Mouse (Mus musculus) CH12.LX (cell line): Measurements from ENCODE around the gene Rpgrip1. TPM values are rescaled to one million over a fixed set of nuclear protein-coding genes. Genes with fewer than 3 reads are reported as not detected.

ENCODE experiments used
- DNase-seq: peaks from one replicate; pipeline ENCODE4 v3.0.0-alpha.2; 2013; ENCODE audit errors: extremely low read depth
- H3K27ac ChIP-seq: 2 replicates; pipeline ENCODE4 v1.5.1; 2012; ENCODE audit warnings: low read depth, mild to moderate bottlenecking, control low read depth, moderate library complexity; ENCODE audit not compliant: insufficient read depth
- H3K27me3 ChIP-seq: replicated peaks from 2 replicates; pipeline ENCODE3; 2012; ENCODE audit warnings: inconsistent platforms
- H3K36me3 ChIP-seq, 2 experiments: replicated peaks in 1 of 2; 2 replicates each; pipeline versions ENCODE3 to v1.6.1; 2012; ENCODE audit warnings: inconsistent platforms in 1 of 2, low read length in 1 of 2, mild to moderate bottlenecking in 1 of 2, mixed read lengths in 1 of 2, moderate library complexity in 1 of 2; ENCODE audit not compliant: control insufficient read depth in 1 of 2, insufficient read depth in 1 of 2
- H3K4me1 ChIP-seq, 2 experiments: 2 replicates each; pipeline ENCODE4 v1.6.1; 2012; ENCODE audit warnings: inconsistent platforms in 1 of 2, moderate library complexity in 1 of 2; ENCODE audit not compliant: insufficient read depth in 2 of 2, control insufficient read depth in 1 of 2
- H3K4me2 ChIP-seq: 2 replicates; pipeline ENCODE4 v1.6.1; 2012; ENCODE audit warnings: low read depth, mild to moderate bottlenecking, control low read depth; ENCODE audit not compliant: poor library complexity, insufficient read depth, severe bottlenecking
- H3K4me3 ChIP-seq, 3 experiments: fragments of 150-350 bp in 1 of 3; sonication (generic) in 1 of 3; replicated peaks in 1 of 3; 2 replicates each; pipeline versions ENCODE3 to v1.5.1; 2011 to 2012; ENCODE audit warnings: low read depth in 2 of 3, low read length in 2 of 3, mild to moderate bottlenecking in 2 of 3, moderate library complexity in 2 of 3, control low read depth in 1 of 3, improper control_type of control experiment in 1 of 3, inconsistent platforms in 1 of 3, mixed read lengths in 1 of 3; ENCODE audit not compliant: poor library complexity in 1 of 3
- H3K79me2 ChIP-seq: replicated peaks from 2 replicates; pipeline ENCODE4 v1.6.1; 2012; ENCODE audit warnings: mild to moderate bottlenecking, moderate library complexity; ENCODE audit not compliant: control insufficient read depth, poor library complexity, insufficient read depth, severe bottlenecking; ENCODE audit errors: extremely low read depth
- H3K9ac ChIP-seq: 2 replicates; pipeline ENCODE4 v1.6.1; 2012; ENCODE audit warnings: low read depth, mild to moderate bottlenecking, control low read depth, moderate library complexity; ENCODE audit not compliant: insufficient read depth
- H3K9me3 ChIP-seq: replicated peaks from 2 replicates; pipeline ENCODE3; 2012; ENCODE audit warnings: low read length, inconsistent platforms, mixed read lengths
- BHLHE40 ChIP-seq: IDR thresholded peaks from 2 replicates; pipeline ENCODE4 v1.6.1; 2011; ENCODE audit warnings: mild to moderate bottlenecking, low read depth, low read length, improper control_type of control experiment
- CHD1 ChIP-seq: IDR thresholded peaks from 2 replicates; pipeline ENCODE4 v1.6.1; 2012; ENCODE audit warnings: low read depth, low read length, improper control_type of control experiment, inconsistent platforms
- CTCF ChIP-seq, 2 experiments: IDR thresholded peaks in 1 of 2; conservative IDR thresholded peaks in 1 of 2; 2 replicates each; pipeline ENCODE4 v1.5.1; 2011 to 2012; ENCODE audit warnings: low read depth in 2 of 2, low read length in 2 of 2, improper control_type of control experiment in 1 of 2, inconsistent platforms in 1 of 2, mild to moderate bottlenecking in 1 of 2, moderate library complexity in 1 of 2
- E2F4 ChIP-seq: IDR thresholded peaks from 2 replicates; pipeline ENCODE4 v1.6.1; 2011; ENCODE audit warnings: low read depth, low read length, improper control_type of control experiment; ENCODE audit not compliant: insufficient replicate concordance
- ELF1 ChIP-seq: IDR thresholded peaks from 2 replicates; pipeline ENCODE4 v1.6.1; 2014; ENCODE audit warnings: low read depth, mild to moderate bottlenecking, inconsistent platforms, low read length, improper control_type of control experiment
- EP300 ChIP-seq: IDR thresholded peaks from 2 replicates; pipeline ENCODE4 v1.6.1; 2011; ENCODE audit warnings: low read length, improper control_type of control experiment
- ETS1 ChIP-seq: conservative IDR thresholded peaks from 2 replicates; pipeline ENCODE4 v1.6.1; 2012; ENCODE audit warnings: low read depth, mild to moderate bottlenecking, inconsistent platforms, low read length, improper control_type of control experiment, moderate library complexity
- GABPA ChIP-seq: IDR thresholded peaks from 2 replicates; pipeline ENCODE4 v1.6.1; 2012; ENCODE audit warnings: low read depth, low read length, improper control_type of control experiment, inconsistent platforms; ENCODE audit not compliant: insufficient replicate concordance
- HCFC1 ChIP-seq: IDR thresholded peaks from 2 replicates; pipeline ENCODE4 v1.6.1; 2012; ENCODE audit warnings: low read depth, mild to moderate bottlenecking, inconsistent platforms, low read length, improper control_type of control experiment
- IRF4 ChIP-seq: IDR thresholded peaks from 2 replicates; pipeline ENCODE4 v1.6.1; 2014; ENCODE audit warnings: low read depth, mild to moderate bottlenecking, inconsistent platforms, low read length, improper control_type of control experiment
- JUN ChIP-seq: IDR thresholded peaks from 2 replicates; pipeline ENCODE4 v1.6.1; 2011; ENCODE audit warnings: low read depth, mild to moderate bottlenecking, low read length, improper control_type of control experiment, moderate library complexity; ENCODE audit not compliant: insufficient read depth
- JUND ChIP-seq: conservative IDR thresholded peaks from 2 replicates; pipeline ENCODE4 v1.6.1; 2011; ENCODE audit warnings: low read depth, low read length, improper control_type of control experiment
- MAFK ChIP-seq: IDR thresholded peaks from 2 replicates; pipeline ENCODE4 v1.6.1; 2011; ENCODE audit warnings: low read length, improper control_type of control experiment; ENCODE audit not compliant: insufficient replicate concordance
- MAX ChIP-seq: IDR thresholded peaks from 2 replicates; pipeline ENCODE4 v1.6.1; 2011; ENCODE audit warnings: low read length, improper control_type of control experiment
- MAZ ChIP-seq: IDR thresholded peaks from 2 replicates; pipeline ENCODE4 v1.6.1; 2012; ENCODE audit warnings: low read depth, mild to moderate bottlenecking, inconsistent platforms, low read length, improper control_type of control experiment, moderate library complexity
- MEF2A ChIP-seq: IDR thresholded peaks from 2 replicates; pipeline ENCODE4 v1.6.1; 2014; ENCODE audit warnings: low read depth, mild to moderate bottlenecking, inconsistent platforms, low read length, improper control_type of control experiment, borderline replicate concordance
- MXI1 ChIP-seq: IDR thresholded peaks from 2 replicates; pipeline ENCODE4 v1.6.1; 2011; ENCODE audit warnings: mild to moderate bottlenecking, low read depth, low read length, improper control_type of control experiment
- MYC ChIP-seq: IDR thresholded peaks from 2 replicates; pipeline ENCODE4 v1.6.1; 2011; ENCODE audit warnings: low read depth, mild to moderate bottlenecking, improper control_type of control experiment, low read length
- NELFE ChIP-seq: IDR thresholded peaks from 2 replicates; pipeline ENCODE4 v1.6.1; 2011; ENCODE audit warnings: low read depth, low read length, improper control_type of control experiment
- POLR2A ChIP-seq: IDR thresholded peaks from 2 replicates; pipeline ENCODE4 v1.6.1; 2011; ENCODE audit warnings: low read depth, mild to moderate bottlenecking, improper control_type of control experiment, low read length
- POLR2AphosphoS2 ChIP-seq: IDR thresholded peaks from 2 replicates; pipeline ENCODE4 v1.6.1; 2011; ENCODE audit warnings: low read depth, low read length, improper control_type of control experiment
- RAD21 ChIP-seq: IDR thresholded peaks from 2 replicates; pipeline ENCODE4 v1.6.1; 2011; ENCODE audit warnings: low read depth, mild to moderate bottlenecking, low read length, improper control_type of control experiment, moderate library complexity
- RCOR1 ChIP-seq: conservative IDR thresholded peaks from 2 replicates; pipeline ENCODE4 v1.6.1; 2012; ENCODE audit warnings: low read depth, mild to moderate bottlenecking, inconsistent platforms, low read length, improper control_type of control experiment
- SIN3A ChIP-seq: IDR thresholded peaks from 2 replicates; pipeline ENCODE4 v1.6.1; 2012; ENCODE audit warnings: low read length, improper control_type of control experiment, inconsistent platforms
- SMC3 ChIP-seq: IDR thresholded peaks from 2 replicates; pipeline ENCODE4 v1.6.1; 2011; ENCODE audit warnings: low read depth, low read length, improper control_type of control experiment
- TBP ChIP-seq: conservative IDR thresholded peaks from 2 replicates; pipeline ENCODE4 v1.6.1; 2011; ENCODE audit warnings: low read depth, low read length, improper control_type of control experiment
- TCF12 ChIP-seq: IDR thresholded peaks from 2 replicates; pipeline ENCODE4 v1.6.1; 2014; ENCODE audit warnings: low read depth, mild to moderate bottlenecking, inconsistent platforms, low read length, improper control_type of control experiment
- UBTF ChIP-seq: IDR thresholded peaks from 2 replicates; pipeline ENCODE4 v1.6.1; 2012; ENCODE audit warnings: low read depth, mild to moderate bottlenecking, inconsistent platforms, low read length, improper control_type of control experiment, moderate library complexity
- USF1 ChIP-seq: IDR thresholded peaks from 2 replicates; pipeline ENCODE4 v1.6.1; 2014; ENCODE audit warnings: low read depth, mild to moderate bottlenecking, inconsistent platforms, low read length, improper control_type of control experiment
- ZC3H11A ChIP-seq: IDR thresholded peaks from 2 replicates; pipeline ENCODE4 v1.6.1; 2012; ENCODE audit warnings: low read depth, mild to moderate bottlenecking, inconsistent platforms, low read length, improper control_type of control experiment
- ZKSCAN1 ChIP-seq: IDR thresholded peaks from 2 replicates; pipeline ENCODE4 v1.6.1; 2012; ENCODE audit warnings: low read depth, inconsistent platforms, low read length, improper control_type of control experiment, borderline replicate concordance
- ZNF384 ChIP-seq: IDR thresholded peaks from 2 replicates; pipeline ENCODE4 v1.6.1; 2012; ENCODE audit warnings: low read depth, low read length, improper control_type of control experiment, inconsistent platforms
- dilution Hi-C: fragments of 300-500 bp; cut with MboI; formaldehyde crosslinking; loops from 2 replicates; pipeline ENCODE4 v1.14.3; 2020; ENCODE audit warnings: low sequenced_read_pairs; ENCODE audit not compliant: extremely low pct_unique_long_range_greater_than_20kb, extremely low pct_ligation_motif_present
- in situ Hi-C: fragments of 300-500 bp; cut with MboI; formaldehyde crosslinking; loops from 3 replicates; pipeline ENCODE4 v1.14.3; 2019; ENCODE audit warnings: low sequenced_read_pairs, low pct_ligation_motif_present, low pct_unique_long_range_greater_than_20kb, mixed read lengths
- polyA plus RNA-seq: library from polyadenylated mRNA; unstranded; fragments of >175 nt; gene quantifications from 2 replicates; pipeline ENCODE4 v1.2.1, GENCODE M21; 2012; ENCODE audit warnings: low read depth; ENCODE audit not compliant: insufficient read length
- total RNA-seq, 2 experiments: library from RNA; depleted of rRNA; stranded (reverse); fragments of 300-350 nt in 1 of 2; fragments of >200 nt in 1 of 2; gene quantifications; 2 replicates each; pipeline ENCODE4 v1.2.3; 2012 to 2014

Rpgrip1 gene
- total and polyA plus RNA-seq, 3 experiments: 7.3 to 41.8 (median 15.0) TPM

- TF ChIP-seq MYC: peak; percentile 87
- peak; percentile 57; the same call in 1 of the 2 replicates for TF ChIP-seq IRF4
- TF ChIP-seq SMC3: no peak
- TF ChIP-seq CHD1: no peak
- peak; percentile 95 for TF ChIP-seq SIN3A
- no peak for TF ChIP-seq POLR2AphosphoS2
- TF ChIP-seq TBP: peak; percentile 63
- peak; percentile 58 for TF ChIP-seq JUND
- TF ChIP-seq ZC3H11A: no peak
- no peak for TF ChIP-seq ZKSCAN1
- TF ChIP-seq CTCF (conservative IDR thresholded peaks at IDR 0.05 in 1 of 2, IDR thresholded peaks at IDR 0.05 in 1 of 2; ENCODE audit: low read depth in 2 of 2, low read length in 2 of 2): no peak
- peak; percentile 30; the same call in 1 of the 2 replicates for TF ChIP-seq JUN
- peak; percentile 90 for TF ChIP-seq MEF2A
Measured at GRCm38 (mm10) chr14:52140577-52141444, 30.3 kb downstream of the Rpgrip1 start (continued).

- Histone ChIP-seq H3K79me2 (0 out of 2 replicates have a peak, but pooled peaks cover 4% of the 10 kb centered on the region), H3K4me2 (peak overlapping the region; percentile 88), H3K36me3 (peaks cover 12 to 32% of the 10 kb centered on the region in 2 experiments), H3K9ac (peak overlapping the region; percentile 93), H3K27ac (peak overlapping the region; percentile 38), H3K27me3 (no peaks in the 10 kb centered on the region), H3K4me1 (peaks cover 13 to 34% of the 10 kb centered on the region in 2 experiments), H3K4me3 (peak overlapping the region; percentile 50 to 72 (median 61)), H3K9me3 (no peaks in the 10 kb centered on the region)
- dilution Hi-C loops (no loop called here), in situ Hi-C loops (no loop called here)
- DNase-seq: no peak
- TF ChIP-seq TCF12 (no peak; the same call in 1 of the 2 replicates), MAZ (no peak), SIN3A (peak; percentile 22; the same call in 1 of the 2 replicates), E2F4 (no peak), SMC3 (no peak), MAFK (no peak), MXI1 (0 out of 2 replicates have a peak, but pooled peaks have one; percentile 40), RCOR1 (no peak), UBTF (no peak), NELFE (no peak), ZKSCAN1 (no peak), ETS1 (no peak), TBP (0 out of 2 replicates have a peak, but pooled peaks have one; percentile 3), EP300 (no peak), MEF2A (no peak), USF1 (no peak), MAX (no peak; the same call in 1 of the 2 replicates), ZNF384 (no peak; the same call in 1 of the 2 replicates), ZC3H11A (no peak), RAD21 (no peak), BHLHE40 (0 out of 2 replicates have a peak, but pooled peaks have one; percentile 14), CHD1 (no peak), MYC (no peak), GABPA (no peak), ELF1 (no peak), POLR2A (0 out of 2 replicates have a peak, but pooled peaks have one; percentile 6), HCFC1 (no peak)
Measured at GRCm38 (mm10) chr14:52141445-52142127, 31.1 kb downstream of the Rpgrip1 start.
